ENCODE assay signal across 9 mouse cellular contexts in genomic region chr3:127763076-127763612, GRCm38 (mm10). TPM values are rescaled to one million over a fixed set of nuclear protein-coding genes. Genes with fewer than 3 reads are reported as not detected.
DNase-seq lines count a peak whose midpoint lies in the region; ATAC-seq and TF ChIP-seq lines count a peak whose summit lies in the region.
"Had no signal": no experiment of that assay in that cellular context is flagged by ENCODE, and none has a peak within 500 bp of the region (broad histone marks: within the 10 kb centered on the region; RNA-seq: fewer than 3 reads in every experiment).

No protein-coding gene starts in this region.

- no peak overlapping the region for H3K4me2 ChIP-seq in midbrain, embryonic 16.5 days (ENCODE audit: low read length)
- H3K4me2 ChIP-seq in intestine, postnatal 0 days (replicated peaks; ENCODE audit: low read depth) = no peak overlapping the region
- no peak overlapping the region for H3K4me2 ChIP-seq in limb, embryonic 14.5 days (replicated peaks; ENCODE audit: low read depth, low read length, severe bottlenecking)
- no peak overlapping the region for H3K4me2 ChIP-seq in neural tube, embryonic 11.5 days (ENCODE audit: low read depth)
- H3K4me2 ChIP-seq: embryonic facial prominence, embryonic 13.5 days had no signal

- peak; percentile 91 for TF ChIP-seq CTCF in intestine, postnatal 0 days (IDR thresholded peaks at IDR 0.05; ENCODE audit: low read depth)

- H3K27me3 ChIP-seq in midbrain, embryonic 10.5 days (ENCODE audit: low read depth, poor library complexity, severe bottlenecking) = peaks cover 67% of the 10 kb centered on the region
- peaks cover 35% of the 10 kb centered on the region for H3K27me3 ChIP-seq in midbrain, embryonic 16.5 days (ENCODE audit: control insufficient read depth, insufficient read depth, low read depth, low read length)
- H3K27me3 ChIP-seq in intestine, postnatal 0 days (replicated peaks; ENCODE audit: control insufficient read depth, insufficient read depth, low read length) = no peaks in the 10 kb centered on the region
- 0 out of 2 replicates have a peak, but pooled peaks cover 7% of the 10 kb centered on the region for H3K27me3 ChIP-seq in limb, embryonic 14.5 days (ENCODE audit: control insufficient read depth, insufficient read depth, low read length)
- peaks cover 3% of the 10 kb centered on the region for H3K27me3 ChIP-seq in neural tube, embryonic 11.5 days (ENCODE audit: control insufficient read depth, insufficient read depth, low read length)

- ATAC-seq in midbrain, embryonic 16.5 days = no peak
- peak; percentile 51; the same call in 1 of the 2 replicates for ATAC-seq in intestine, postnatal 0 days
- ATAC-seq in limb, embryonic 14.5 days (ENCODE audit: low FRiP score, low read depth) = no peak
- ATAC-seq in neural tube, embryonic 11.5 days (ENCODE audit: insufficient read depth, low FRiP score, low TSS enrichment) = peak; percentile 33; the same call in 1 of the 2 replicates

- peaks cover 10% of the 10 kb centered on the region for H3K4me1 ChIP-seq in midbrain, embryonic 10.5 days
- H3K4me1 ChIP-seq in midbrain, embryonic 16.5 days (ENCODE audit: control insufficient read depth, insufficient read depth, low read length) = peaks cover 2% of the 10 kb centered on the region; the same call in 1 of the 2 replicates
- H3K4me1 ChIP-seq in intestine, postnatal 0 days (replicated peaks; ENCODE audit: control insufficient read depth, insufficient read depth, low read length) = no peaks in the 10 kb centered on the region
- H3K4me1 ChIP-seq in limb, embryonic 14.5 days (ENCODE audit: control insufficient read depth, insufficient read depth, low read length) = no peaks in the 10 kb centered on the region
- peaks cover 1% of the 10 kb centered on the region; the same call in 1 of the 2 replicates for H3K4me1 ChIP-seq in neural tube, embryonic 11.5 days (ENCODE audit: control insufficient read depth, insufficient read depth, low read length)
- H3K4me1 ChIP-seq: embryonic facial prominence, embryonic 13.5 days had no signal

- WGBS in midbrain, embryonic 10.5 days = 28% methylated on average over 7 of the region's 7 CpGs
- WGBS in midbrain, embryonic 16.5 days = 21% methylated on average over 7 of the region's 7 CpGs
- WGBS in intestine, postnatal 0 days = 22% methylated on average over 7 of the region's 7 CpGs
- 22% methylated on average over 7 of the region's 7 CpGs for WGBS in limb, embryonic 14.5 days
- 27% methylated on average over 7 of the region's 7 CpGs for WGBS in neural tube, embryonic 11.5 days

- no peaks in the 10 kb centered on the region for H3K36me3 ChIP-seq in midbrain, embryonic 10.5 days
- no peaks in the 10 kb centered on the region for H3K36me3 ChIP-seq in midbrain, embryonic 16.5 days (ENCODE audit: control insufficient read depth, insufficient read depth, low read length)
- no peaks in the 10 kb centered on the region for H3K36me3 ChIP-seq in intestine, postnatal 0 days (ENCODE audit: control insufficient read depth, insufficient read depth)
- H3K36me3 ChIP-seq in limb, embryonic 14.5 days (ENCODE audit: control insufficient read depth, insufficient read depth, low read length) = no peaks in the 10 kb centered on the region
- H3K36me3 ChIP-seq in neural tube, embryonic 11.5 days (ENCODE audit: control insufficient read depth, insufficient read depth, low read length) = no peaks in the 10 kb centered on the region
- H3K36me3 ChIP-seq: embryonic facial prominence, embryonic 13.5 days had no signal

- H3K27ac ChIP-seq in midbrain, embryonic 10.5 days (replicated peaks) = no peak overlapping the region
- no peak overlapping the region for H3K27ac ChIP-seq in midbrain, embryonic 16.5 days (ENCODE audit: low read length)
- H3K27ac ChIP-seq in intestine, postnatal 0 days (ENCODE audit: low read depth, low read length) = no peak overlapping the region
- H3K27ac ChIP-seq in limb, embryonic 14.5 days (replicated peaks; ENCODE audit: low read depth, low read length) = no peak overlapping the region
- no peak overlapping the region for H3K27ac ChIP-seq in neural tube, embryonic 11.5 days (ENCODE audit: low read depth, low read length)
- H3K27ac ChIP-seq: embryonic facial prominence, embryonic 13.5 days had no signal

- H3K9ac ChIP-seq in midbrain, embryonic 16.5 days (ENCODE audit: low read depth, low read length) = no peak overlapping the region
- no peak overlapping the region for H3K9ac ChIP-seq in intestine, postnatal 0 days (ENCODE audit: low read depth, low read length)
- no peak overlapping the region for H3K9ac ChIP-seq in limb, embryonic 14.5 days (ENCODE audit: low read depth, low read length, severe bottlenecking)
- no peak overlapping the region for H3K9ac ChIP-seq in neural tube, embryonic 11.5 days (ENCODE audit: low read length)
- H3K9ac ChIP-seq: embryonic facial prominence, embryonic 13.5 days had no signal

- no peak for TF ChIP-seq POLR2A in limb, embryonic 14.5 days (IDR thresholded peaks at IDR 0.05; ENCODE audit: borderline replicate concordance, extremely low read depth, insufficient read depth, insufficient read length)

- H3K4me3 ChIP-seq in midbrain, embryonic 10.5 days = no peak overlapping the region
- H3K4me3 ChIP-seq in midbrain, embryonic 16.5 days (ENCODE audit: low read depth, low read length) = no peak overlapping the region
- no peak overlapping the region for H3K4me3 ChIP-seq in intestine, postnatal 0 days (ENCODE audit: low read depth, low read length)
- H3K4me3 ChIP-seq in limb, embryonic 14.5 days (replicated peaks; ENCODE audit: low read length) = no peak overlapping the region
- no peak overlapping the region for H3K4me3 ChIP-seq in neural tube, embryonic 11.5 days (ENCODE audit: low read depth, low read length)
- H3K4me3 ChIP-seq: embryonic facial prominence, embryonic 13.5 days had no signal

- peak; percentile 73 for DNase-seq in midbrain, embryonic 10.5 days (ENCODE audit: low spot score)
- DNase-seq in cerebellum, adult 11-12 months = peak; percentile 20
- DNase-seq in forelimb bud, embryonic 11.5 days (ENCODE audit: low read depth, low spot score) = peak; percentile 78
- peak; percentile 68 for DNase-seq in limb, embryonic 14.5 days (ENCODE audit: low spot score)
- DNase-seq in neural tube, embryonic 11.5 days (ENCODE audit: low spot score) = peak; percentile 79
- DNase-seq in testis, postnatal 10 days (ENCODE audit: low spot score) = peak; percentile 87

- no peaks in the 10 kb centered on the region for H3K9me3 ChIP-seq in midbrain, embryonic 10.5 days (replicated peaks)
- H3K9me3 ChIP-seq in midbrain, embryonic 16.5 days (replicated peaks; ENCODE audit: control insufficient read depth, low read length, poor library complexity, severe bottlenecking) = no peaks in the 10 kb centered on the region
- no peaks in the 10 kb centered on the region for H3K9me3 ChIP-seq in intestine, postnatal 0 days (ENCODE audit: control insufficient read depth)
- no peaks in the 10 kb centered on the region for H3K9me3 ChIP-seq in limb, embryonic 14.5 days (ENCODE audit: control insufficient read depth, low read length)
- H3K9me3 ChIP-seq in neural tube, embryonic 11.5 days (ENCODE audit: control insufficient read depth, low read length) = no peaks in the 10 kb centered on the region
- H3K9me3 ChIP-seq: embryonic facial prominence, embryonic 13.5 days had no signal

RNA-seq across cellular contexts. Expression of gene Alpk1, which starts 17.2 kb away (rescaled TPM):
- polyA plus RNA-seq in midbrain, embryonic 10.5 days (2016; fragmentation: Nextera tagmentation; extraction: Ambion mirVana) = 0.95 and 0.98 TPM in 2 replicates
- polyA plus RNA-seq in midbrain, embryonic 16.5 days (2015; fragmentation: Nextera tagmentation; extraction: Ambion mirVana) = 0.38 and 0.73 TPM in 2 replicates
- 0.85 and 1.6 TPM in 2 replicates for polyA plus RNA-seq in intestine, postnatal 0 days (2015; fragmentation: Nextera tagmentation; extraction: Ambion mirVana)
- polyA plus RNA-seq in limb, embryonic 14.5 days (2012; rRNA removed) = 2.3 and 3.0 TPM in 2 replicates
- 0.86 and 1.5 TPM in 2 replicates for polyA plus RNA-seq in limb, embryonic 14.5 days (2014; fragmentation: Nextera tagmentation; extraction: Ambion mirVana)
- polyA plus RNA-seq in neural tube, embryonic 11.5 days (2014; fragmentation: Nextera tagmentation; extraction: Ambion mirVana) = 0.64 and 0.74 TPM in 2 replicates

RNA-seq across cellular contexts. Expression of gene Tifa, which starts 26.5 kb away (rescaled TPM):
- polyA plus RNA-seq in midbrain, embryonic 10.5 days (2016; fragmentation: Nextera tagmentation; extraction: Ambion mirVana) = 2.1 and 3.0 TPM in 2 replicates
- 3.1 and 3.8 TPM in 2 replicates for polyA plus RNA-seq in midbrain, embryonic 16.5 days (2015; fragmentation: Nextera tagmentation; extraction: Ambion mirVana)
- 63.0 and 71.8 TPM in 2 replicates for polyA plus RNA-seq in intestine, postnatal 0 days (2015; fragmentation: Nextera tagmentation; extraction: Ambion mirVana)
- polyA plus RNA-seq in limb, embryonic 14.5 days (2012; rRNA removed) = 1.8 and 2.2 TPM in 2 replicates
- 3.7 and 3.8 TPM in 2 replicates for polyA plus RNA-seq in limb, embryonic 14.5 days (2014; fragmentation: Nextera tagmentation; extraction: Ambion mirVana)
- 2.4 TPM in 2 replicates for polyA plus RNA-seq in neural tube, embryonic 11.5 days (2014; fragmentation: Nextera tagmentation; extraction: Ambion mirVana)

Comparison
In these comparisons a context has a peak if more than half of its experiments do, and no peak if none do; other contexts are left out.
1. DNase-seq: peak in every context shown above with its lines; median percentile 87 in testis, postnatal 10 days; 79 in neural tube, embryonic 11.5 days; 78 in forelimb bud, embryonic 11.5 days; 73 in midbrain, embryonic 10.5 days; 68 in limb, embryonic 14.5 days; 20 in cerebellum, adult 11-12 months.
2. ATAC-seq: peak in intestine, postnatal 0 days (single experiment) and neural tube, embryonic 11.5 days (single experiment); none in midbrain, embryonic 16.5 days (single experiment) and limb, embryonic 14.5 days (single experiment).
3. RNA of gene Tifa, which starts 26.5 kb away (polyA plus RNA-seq): 63.0 to 71.8 TPM in intestine, postnatal 0 days; 1.8 to 3.8 TPM in limb, embryonic 14.5 days, 3.1 to 3.8 TPM in midbrain, embryonic 16.5 days, 2.4 TPM in neural tube, embryonic 11.5 days and 2.1 to 3.0 TPM in midbrain, embryonic 10.5 days; every median in the first group is over 10 times any median in the second.